Mouse (Mus musculus) monocyte, adult 59 days (primary cell): ENCODE results near the gene Ddb1. TPM values are rescaled to one million over a fixed set of nuclear protein-coding genes. Genes with fewer than 3 reads are reported as not detected.

Experiments
- total RNA-seq, 2 experiments: library from RNA; stranded (reverse); gene quantifications; one replicate each; pipeline ENCODE4 v1.2.4; 2023

Gene Ddb1
- 100 to 1,000 TPM; 103 to 134 TPM for total RNA-seq

DNA sequence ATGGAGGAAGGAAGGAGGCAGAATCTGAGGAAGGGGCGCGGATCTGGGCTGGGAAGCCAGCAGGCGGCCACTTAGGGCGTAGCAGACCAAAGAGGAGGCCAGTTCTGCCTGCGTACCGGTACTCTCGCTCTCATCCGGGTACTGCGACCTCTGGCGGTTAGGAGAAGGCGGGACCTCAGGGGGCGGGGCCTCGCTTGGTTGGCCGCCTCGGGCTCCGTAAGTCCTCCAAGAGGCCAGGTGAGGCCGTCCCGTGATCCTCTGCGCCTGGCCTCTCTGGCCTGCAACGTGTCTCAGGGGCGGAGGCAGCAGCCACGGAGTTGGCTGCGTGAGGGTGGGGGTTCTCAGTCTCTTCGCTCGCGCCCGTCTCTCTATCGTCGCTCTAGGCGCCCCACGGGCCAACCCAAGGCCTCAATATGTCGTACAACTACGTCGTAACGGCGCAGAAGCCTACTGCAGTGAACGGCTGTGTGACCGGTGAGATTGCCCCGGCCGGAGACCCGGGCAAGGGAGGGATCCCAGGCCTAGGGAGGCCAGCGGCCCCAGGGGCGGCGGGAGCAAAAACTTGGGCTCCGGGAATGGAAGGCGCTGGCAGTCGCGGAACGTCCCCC lies at the start of gene Ddb1, which contains the start of gene Tkfc:
TSS of gene Ddb1 (plus strand) at position 35 of the 608 bp plus-strand sequence.
TSS of gene Tkfc (minus strand) at position 362 of the 608 bp plus-strand sequence.

DNA sequence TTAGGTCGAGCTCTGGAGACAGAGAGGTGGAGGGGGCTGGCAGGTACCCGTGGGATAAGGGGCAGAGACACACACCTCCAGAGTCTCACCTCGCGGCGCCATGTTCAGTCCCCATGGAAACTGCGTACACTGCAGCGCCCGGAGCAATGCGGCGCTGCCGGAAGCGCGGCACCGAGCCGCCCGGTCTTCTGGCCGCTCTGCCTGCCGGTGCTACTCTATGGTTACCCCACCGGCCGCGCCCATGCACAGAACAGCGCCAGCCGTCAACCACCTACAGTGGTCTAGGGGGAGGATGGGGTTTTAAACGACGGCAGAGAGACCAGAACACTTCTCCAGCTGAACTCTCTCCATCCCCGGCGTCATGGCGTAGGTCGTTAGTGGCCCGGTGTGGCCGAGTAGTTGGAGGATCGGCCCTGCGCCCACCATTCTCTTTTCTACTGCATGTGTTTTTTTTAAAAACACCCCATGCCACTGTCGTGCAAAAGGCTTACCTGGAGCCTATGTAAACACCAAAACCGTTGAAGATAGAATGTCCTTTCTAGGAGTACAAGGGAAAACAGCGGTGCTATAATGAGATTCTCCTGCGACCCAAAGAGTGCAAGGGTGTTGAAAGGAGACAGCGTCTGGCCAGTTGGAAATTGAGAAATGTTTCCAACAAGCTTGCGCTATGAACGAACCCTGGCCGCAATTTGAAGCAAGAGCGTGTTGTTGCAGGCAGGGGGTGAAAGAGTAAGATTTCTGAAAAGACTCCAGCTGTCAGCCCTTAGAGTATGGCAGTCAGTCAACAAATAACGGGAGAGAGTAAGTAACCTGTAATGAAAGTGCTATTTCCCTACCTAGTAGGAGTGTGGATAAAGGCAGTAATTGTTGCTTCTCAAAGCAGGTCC lies 49.3 kb upstream of the Ddb1 start, which contains the start of gene Tmem216:
TSS of gene Tmem216 (minus strand) at position 615 of the 887 bp plus-strand sequence.

GRCm38 (mm10) chr19:10576690-10577561 lies 28.2 kb upstream of the Ddb1 start, which contains the start of the genes Cyb561a3 and Tmem138:
Gene Cyb561a3 (plus strand): TSS chr19:10577172.
Gene Tmem138 (minus strand): TSS chr19:10577362.

GRCm38 (mm10) chr19:10634106-10634871 lies 29.2 kb downstream of the Ddb1 start, which contains the start of gene Vwce:
Gene Vwce (plus strand): TSS chr19:10634213.

DNA sequence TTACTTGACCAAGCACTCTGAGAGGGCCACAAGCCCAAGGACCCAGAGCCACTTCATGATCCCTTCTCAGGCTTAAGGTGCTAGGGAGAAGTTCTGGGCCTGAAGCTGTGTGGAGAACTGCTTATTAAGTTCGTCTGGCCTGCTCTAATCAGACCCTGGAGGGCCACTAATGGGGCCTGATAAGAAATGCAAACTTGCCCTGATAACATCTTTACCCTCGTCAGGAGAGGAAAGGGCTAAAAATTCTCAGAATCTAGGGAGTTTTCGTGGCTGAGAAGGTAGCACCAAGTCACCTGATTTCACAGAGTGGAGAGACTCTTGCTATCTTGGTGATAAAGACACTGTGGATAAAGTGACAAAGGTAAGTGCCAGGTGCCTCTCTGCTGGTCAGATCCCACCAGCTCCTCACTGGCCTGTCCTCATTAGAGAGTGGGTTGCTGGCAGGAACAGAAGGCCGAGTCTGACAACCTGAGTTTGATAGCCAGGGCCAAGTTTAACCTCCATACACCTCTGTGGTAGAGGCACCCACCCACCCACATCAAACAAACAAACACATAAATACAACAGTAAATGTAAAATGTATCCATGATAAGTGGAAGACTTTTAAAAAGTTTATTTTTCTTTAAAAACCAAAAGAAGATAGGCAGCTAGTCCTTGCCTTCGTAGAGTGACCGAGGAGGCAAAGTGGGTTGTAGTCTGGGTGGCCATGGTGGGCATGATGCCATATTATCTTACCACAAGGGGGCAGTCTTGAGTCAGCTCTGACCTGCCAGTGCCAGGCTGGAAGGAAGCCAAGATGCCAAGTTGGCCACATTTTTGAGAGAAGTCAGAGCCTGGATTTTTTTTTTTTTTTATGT lies 73.0 kb downstream of the Ddb1 start, which contains the start of gene Pga5:
TSS of gene Pga5 (minus strand) at position 157 of the 857 bp plus-strand sequence.

Other genes starting within 250 kb of the Ddb1 start
- gene Syt7, start 216.2 kb upstream of the Ddb1 start, total RNA-seq: not detected
- not detected for gene Lrrc10b, start 147.9 kb upstream of the Ddb1 start, total RNA-seq
- gene Ppp1r32, start 122.4 kb upstream of the Ddb1 start, total RNA-seq: 1 to 10 TPM; 2.3 to 3.8 TPM
- 100 to 1,000 TPM; 105 to 110 TPM for gene Cpsf7, start 80.1 kb upstream of the Ddb1 start, total RNA-seq
- gene Sdhaf2, start 79.2 kb upstream of the Ddb1 start, total RNA-seq: 10 to 100 TPM; 35.0 to 43.7 TPM
- gene Tmem216, start 49.1 kb upstream of the Ddb1 start, total RNA-seq: 1 to 10 TPM; 2.8 to 3.1 TPM
- gene Cyb561a3, start 28.2 kb upstream of the Ddb1 start, total RNA-seq: 10 to 100 TPM; 30.3 TPM
- gene Tmem138, start 28.0 kb upstream of the Ddb1 start, total RNA-seq: 1 to 10 TPM; 1.9 to 4.3 TPM
- 1 to 10 TPM; 4.3 to 4.7 TPM for gene Tkfc, start 327 bp downstream of the Ddb1 start, total RNA-seq
- not detected for gene Vwce, start 28.9 kb downstream of the Ddb1 start, total RNA-seq
- gene Pga5, start 72.7 kb downstream of the Ddb1 start, total RNA-seq: not detected
- 10 to 100 TPM; 30.0 to 34.0 TPM for gene Vps37c, start 83.4 kb downstream of the Ddb1 start, total RNA-seq
- 1 to 10 TPM; 1.0 to 1.5 TPM for gene Cd5, start 133.7 kb downstream of the Ddb1 start, total RNA-seq
- gene Cd6, start 224.7 kb downstream of the Ddb1 start, total RNA-seq: under 1 TPM; 0.21 to 0.82 TPM
- gene Slc15a3, start 234.4 kb downstream of the Ddb1 start, total RNA-seq: 100 to 1,000 TPM; 139 to 150 TPM